Mouse (Mus musculus): ENCODE measurements around the gene Itgb2. TPM values are rescaled to one million over a fixed set of nuclear protein-coding genes. Genes with fewer than 3 reads are reported as not detected.

The Itgb2 gene
- total RNA-seq, 4 experiments from 2014 or later = 3.8 to 36.2 (median 15.3) TPM

- DNase-seq (ENCODE audit: low spot score in 2 of 2) = no peak
Observed at GRCm38 (mm10) chr10:77548576-77548975, 18.5 kb downstream of the Itgb2 start.

GRCm38 (mm10) chr10:77550874-77551273, 20.8 kb downstream of the Itgb2 start:
- no peak for DNase-seq (ENCODE audit: low spot score in 2 of 2)

GRCm38 (mm10) chr10:77552162-77552561, 22.1 kb downstream of the Itgb2 start:
- no peak for DNase-seq (ENCODE audit: low spot score in 2 of 2)

- DNase-seq (ENCODE audit: low spot score in 2 of 2) = no peak
Observed at GRCm38 (mm10) chr10:77553285-77553684, 23.2 kb downstream of the Itgb2 start.

GRCm38 (mm10) chr10:77554918-77555317, 24.9 kb downstream of the Itgb2 start:
- no peak for DNase-seq (ENCODE audit: low spot score in 2 of 2)

GRCm38 (mm10) chr10:77556631-77557030, 26.6 kb downstream of the Itgb2 start:
- DNase-seq (ENCODE audit: low spot score in 2 of 2) = peak; percentile 40 to 50

GRCm38 (mm10) chr10:77557641-77558040, 27.6 kb downstream of the Itgb2 start:
- no peak for DNase-seq (ENCODE audit: low spot score in 2 of 2)

GRCm38 (mm10) chr10:77560090-77560489, 30.0 kb downstream of the Itgb2 start:
- DNase-seq (ENCODE audit: low spot score in 2 of 2) = no peak

GRCm38 (mm10) chr10:77560830-77561229, 30.8 kb downstream of the Itgb2 start:
- no peak for DNase-seq (ENCODE audit: low spot score in 2 of 2)

- DNase-seq (ENCODE audit: low spot score in 2 of 2) = no peak
Observed at GRCm38 (mm10) chr10:77561508-77561907, 31.5 kb downstream of the Itgb2 start.

GRCm38 (mm10) chr10:77565005-77565404, 35.0 kb downstream of the Itgb2 start:
- no peak for DNase-seq (ENCODE audit: low spot score in 2 of 2)

GRCm38 (mm10) chr10:77566651-77567050, 36.6 kb downstream of the Itgb2 start:
- DNase-seq (ENCODE audit: low spot score in 2 of 2) = peak; percentile 57 to 80

- DNase-seq (ENCODE audit: low spot score in 2 of 2) = no peak
Observed at GRCm38 (mm10) chr10:77569481-77569880, 39.4 kb downstream of the Itgb2 start.

GRCm38 (mm10) chr10:77569973-77570658, 40.1 kb downstream of the Itgb2 start:
- DNase-seq (ENCODE audit: low spot score in 2 of 2) = no peak

- DNase-seq (ENCODE audit: low spot score in 2 of 2) = no peak
Observed at GRCm38 (mm10) chr10:77572225-77572624, 42.2 kb downstream of the Itgb2 start.

- no peak for DNase-seq (ENCODE audit: low spot score in 2 of 2)
Observed at GRCm38 (mm10) chr10:77573162-77573561, 43.1 kb downstream of the Itgb2 start.

GRCm38 (mm10) chr10:77580027-77580920, 50.2 kb downstream of the Itgb2 start:
- no peak for DNase-seq (ENCODE audit: low spot score in 2 of 2)

GRCm38 (mm10) chr10:77581023-77581407, 51.0 kb downstream of the Itgb2 start:
- no peak for DNase-seq (ENCODE audit: low spot score in 2 of 2)

- peak; percentile 91 to 94 for DNase-seq (ENCODE audit: low spot score in 2 of 2)
Observed at GRCm38 (mm10) chr10:77581408-77582284, 51.6 kb downstream of the Itgb2 start, which contains the start of gene Pttg1ip. Gene Pttg1ip, plus strand, starts transcription at chr10:77581720.

- DNase-seq (ENCODE audit: low spot score in 2 of 2) = no peak
Observed at GRCm38 (mm10) chr10:77582285-77582618, 52.2 kb downstream of the Itgb2 start.

GRCm38 (mm10) chr10:77583795-77584422, 53.9 kb downstream of the Itgb2 start:
- DNase-seq (ENCODE audit: low spot score in 2 of 2) = no peak
